Mouse (Mus musculus) heart, embryonic 10.5 days (tissue): ENCODE results near the gene Kcnip4. TPM values are rescaled to one million over a fixed set of nuclear protein-coding genes. Genes with fewer than 3 reads are reported as not detected.

Experiments used
- DNase-seq: peaks from one replicate; pipeline ENCODE4 v3.0.0-alpha.2; 2017; ENCODE audit warnings: low spot score
- H3K27ac ChIP-seq: fragments of 300-500 bp; sonication (generic); 2 replicates; pipeline ENCODE4 v1.5.1; 2016; ENCODE audit warnings: mild to moderate bottlenecking
- H3K27me3 ChIP-seq: fragments of 300-500 bp; sonication (generic); 2 replicates; pipeline ENCODE4 v1.6.1; 2016; ENCODE audit warnings: mild to moderate bottlenecking; ENCODE audit not compliant: poor library complexity, insufficient read depth, severe bottlenecking
- H3K36me3 ChIP-seq: fragments of 300-500 bp; sonication (generic); 2 replicates; pipeline ENCODE4 v1.6.1; 2016; ENCODE audit warnings: mild to moderate bottlenecking, moderate library complexity
- H3K4me1 ChIP-seq: fragments of 300-500 bp; sonication (generic); 2 replicates; pipeline ENCODE4 v1.6.1; 2016; ENCODE audit warnings: mild to moderate bottlenecking
- H3K4me3 ChIP-seq: fragments of 300-500 bp; sonication (generic); 2 replicates; pipeline ENCODE4 v1.5.1; 2016; ENCODE audit warnings: mild to moderate bottlenecking, moderate library complexity
- H3K9me3 ChIP-seq: fragments of 300-500 bp; sonication (generic); 2 replicates; pipeline ENCODE4 v1.6.1; 2016; ENCODE audit warnings: mild to moderate bottlenecking, moderate library complexity
- WGBS: fragments of 180-500 bp; shearing (Covaris S2); methylation state at CpG from one replicate; pipeline ENCODE4 v1.1.7; 2016; 5-methylcytosine and 5-hydroxymethylcytosine counted together
- polyA plus RNA-seq: library from polyadenylated mRNA; unstranded; fragments of >200 nt; fragmentation: Nextera tagmentation; extraction: Ambion mirVana; gene quantifications from 2 replicates; pipeline ENCODE4 v1.2.1, GENCODE M21; 2016

Kcnip4 gene
- polyA plus RNA-seq, 1 experiment from 2014 or later: 0.62 TPM

- Histone ChIP-seq H3K27ac (no peak overlapping the region), H3K9me3 (no peaks in the 10 kb centered on the region), H3K4me1 (no peaks in the 10 kb centered on the region), H3K27me3 (no peaks in the 10 kb centered on the region), H3K4me3 (no peak overlapping the region), H3K36me3 (no peaks in the 10 kb centered on the region)
- DNase-seq: no peak
- 79% methylated on average over 5 of the region's 5 CpGs for WGBS
Measured at GRCm38 (mm10) chr5:49348511-49348910, 176.2 kb downstream of the Kcnip4 start.

GRCm38 (mm10) chr5:49344606-49345005 is 180.1 kb downstream of the Kcnip4 start:
- Histone ChIP-seq H3K27ac (no peak overlapping the region), H3K4me3 (no peak overlapping the region), H3K27me3 (no peaks in the 10 kb centered on the region), H3K36me3 (no peaks in the 10 kb centered on the region), H3K9me3 (no peaks in the 10 kb centered on the region), H3K4me1 (no peaks in the 10 kb centered on the region)
- no peak for DNase-seq
- 78% methylated on average over 1 of the region's 1 CpGs for whole genome bisulfite sequencing

- no peaks in the 10 kb centered on the region for H3K9me3 ChIP-seq
- no peak for DNase-seq
- H3K27ac ChIP-seq: no peak overlapping the region
- H3K4me3 ChIP-seq: no peak overlapping the region
- 72% methylated on average over 2 of the region's 2 CpGs for WGBS
- no peaks in the 10 kb centered on the region for H3K4me1 ChIP-seq
- H3K36me3 ChIP-seq: no peaks in the 10 kb centered on the region
- H3K27me3 ChIP-seq: no peaks in the 10 kb centered on the region
Measured at GRCm38 (mm10) chr5:49337164-49337563, 187.5 kb downstream of the Kcnip4 start.

- H3K4me1 ChIP-seq: no peaks in the 10 kb centered on the region
- H3K27me3 ChIP-seq: no peaks in the 10 kb centered on the region
- no peaks in the 10 kb centered on the region for H3K36me3 ChIP-seq
- H3K4me3 ChIP-seq: no peak overlapping the region
- 79% methylated on average over 2 of the region's 2 CpGs for WGBS
- no peak overlapping the region for H3K27ac ChIP-seq
- no peaks in the 10 kb centered on the region for H3K9me3 ChIP-seq
- no peak for DNase-seq
Measured at GRCm38 (mm10) chr5:49333063-49333462, 191.6 kb downstream of the Kcnip4 start.

DNA sequence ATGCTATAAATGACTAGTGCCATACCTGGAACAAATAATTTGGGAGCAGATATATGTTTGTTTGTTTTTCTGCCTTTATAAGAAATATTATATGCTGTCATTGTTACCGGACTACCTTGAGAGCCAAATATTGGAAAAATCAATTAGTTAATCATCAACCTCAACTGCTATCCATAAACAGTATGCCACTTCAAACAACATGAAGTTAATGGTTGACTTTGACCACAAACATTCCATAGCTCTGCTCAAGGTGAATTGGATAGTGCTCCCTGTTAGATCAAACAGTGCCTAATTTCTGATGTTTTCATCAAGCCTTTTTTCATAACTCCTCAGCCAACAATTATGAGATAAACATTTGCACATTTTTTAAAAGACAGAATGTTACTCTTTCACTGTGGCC is 195.7 kb downstream of the Kcnip4 start:
- Histone ChIP-seq H3K4me1 (no peaks in the 10 kb centered on the region), H3K4me3 (no peak overlapping the region), H3K27me3 (no peaks in the 10 kb centered on the region), H3K36me3 (no peaks in the 10 kb centered on the region), H3K9me3 (no peaks in the 10 kb centered on the region), H3K27ac (no peak overlapping the region)
- no peak for DNase-seq
- WGBS: 80% methylated on average over 1 of the region's 1 CpGs

GRCm38 (mm10) chr5:49318661-49319060 is 206.0 kb downstream of the Kcnip4 start:
- no peak for DNase-seq
- no peaks in the 10 kb centered on the region for H3K9me3 ChIP-seq
- no peak overlapping the region for H3K27ac ChIP-seq
- no peaks in the 10 kb centered on the region for H3K4me1 ChIP-seq
- H3K4me3 ChIP-seq: no peak overlapping the region
- no peaks in the 10 kb centered on the region for H3K27me3 ChIP-seq
- no peaks in the 10 kb centered on the region for H3K36me3 ChIP-seq

GRCm38 (mm10) chr5:49317869-49318268 is 206.8 kb downstream of the Kcnip4 start:
- H3K4me1 ChIP-seq: no peaks in the 10 kb centered on the region
- DNase-seq: no peak
- no peak overlapping the region for H3K4me3 ChIP-seq
- H3K27ac ChIP-seq: no peak overlapping the region
- no peaks in the 10 kb centered on the region for H3K27me3 ChIP-seq
- no peaks in the 10 kb centered on the region for H3K9me3 ChIP-seq
- H3K36me3 ChIP-seq: no peaks in the 10 kb centered on the region
- WGBS: 63% methylated on average over 2 of the region's 2 CpGs

- WGBS: 85% methylated on average over 1 of the region's 1 CpGs
- Histone ChIP-seq H3K9me3 (no peaks in the 10 kb centered on the region), H3K27me3 (no peaks in the 10 kb centered on the region), H3K36me3 (no peaks in the 10 kb centered on the region), H3K4me1 (no peaks in the 10 kb centered on the region), H3K4me3 (no peak overlapping the region), H3K27ac (no peak overlapping the region)
- DNase-seq: no peak
Measured at GRCm38 (mm10) chr5:49306796-49307195, 217.9 kb downstream of the Kcnip4 start.

DNA sequence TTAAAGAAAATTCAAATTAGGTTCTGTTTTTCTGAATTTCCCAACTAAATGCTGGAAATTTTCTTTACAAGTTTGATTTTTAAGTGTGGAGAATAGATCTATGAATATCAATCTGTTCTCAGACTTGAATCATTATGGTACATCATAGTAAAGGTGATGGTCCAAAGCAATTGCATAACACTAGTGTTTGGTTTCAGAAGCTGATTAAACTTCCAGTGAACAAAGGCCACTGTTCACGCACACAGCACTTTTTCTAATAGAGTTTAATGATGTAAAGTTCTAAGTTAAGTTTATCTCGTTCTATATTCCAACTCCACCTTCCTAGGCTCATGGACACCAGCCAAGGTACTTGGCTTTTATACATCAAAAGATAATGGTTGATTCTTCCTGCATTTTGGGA is 219.4 kb downstream of the Kcnip4 start:
- Histone ChIP-seq H3K4me1 (no peaks in the 10 kb centered on the region), H3K9me3 (no peaks in the 10 kb centered on the region), H3K36me3 (no peaks in the 10 kb centered on the region), H3K27ac (no peak overlapping the region), H3K4me3 (no peak overlapping the region), H3K27me3 (no peaks in the 10 kb centered on the region)
- 66% methylated on average over 2 of the region's 2 CpGs for WGBS
- DNase-seq: no peak

DNA sequence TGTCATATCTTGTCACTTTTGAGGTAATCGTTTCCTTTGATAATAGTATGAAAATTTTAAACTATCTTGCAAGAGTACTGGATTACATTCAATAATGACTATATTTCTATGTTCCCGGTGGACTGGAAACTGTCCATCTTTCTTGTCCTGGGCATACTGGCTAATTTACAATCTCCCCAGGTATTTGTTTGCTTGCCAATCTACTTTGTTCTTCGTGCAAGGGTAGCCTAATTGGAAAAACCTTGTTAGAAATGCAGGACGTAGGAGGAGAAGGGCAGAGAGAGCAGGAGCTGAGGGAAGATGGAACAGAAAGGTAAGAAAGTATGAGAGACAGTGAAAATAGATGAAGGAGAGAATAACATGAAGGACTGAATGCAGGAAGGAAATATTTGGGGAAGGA is 226.1 kb downstream of the Kcnip4 start:
- Histone ChIP-seq H3K27me3 (no peaks in the 10 kb centered on the region), H3K9me3 (no peaks in the 10 kb centered on the region), H3K27ac (no peak overlapping the region), H3K4me3 (no peak overlapping the region), H3K36me3 (no peaks in the 10 kb centered on the region), H3K4me1 (no peaks in the 10 kb centered on the region)
- no peak for DNase-seq
- WGBS: 73% methylated on average over 4 of the region's 4 CpGs

DNA sequence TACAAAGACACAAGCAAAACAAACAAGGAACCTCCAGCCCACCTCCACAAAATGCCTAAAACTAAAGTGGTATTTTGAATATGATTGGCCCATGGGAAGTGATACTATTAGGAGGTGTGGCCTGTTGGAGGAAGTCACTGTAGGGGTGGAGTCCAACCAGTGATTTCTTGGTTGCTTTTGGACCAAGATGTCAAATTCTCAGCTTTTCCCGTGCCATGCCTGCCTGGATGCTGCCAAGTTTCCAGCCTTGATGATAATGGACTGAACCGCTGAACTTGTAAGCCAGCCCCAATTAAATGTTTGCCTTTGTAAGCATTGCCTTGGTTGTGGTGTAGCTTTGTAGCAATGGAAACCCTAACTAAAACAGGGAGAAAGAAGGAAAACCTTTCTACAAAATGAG is 232.3 kb downstream of the Kcnip4 start:
- WGBS: 79% methylated on average over 2 of the region's 2 CpGs

DNA sequence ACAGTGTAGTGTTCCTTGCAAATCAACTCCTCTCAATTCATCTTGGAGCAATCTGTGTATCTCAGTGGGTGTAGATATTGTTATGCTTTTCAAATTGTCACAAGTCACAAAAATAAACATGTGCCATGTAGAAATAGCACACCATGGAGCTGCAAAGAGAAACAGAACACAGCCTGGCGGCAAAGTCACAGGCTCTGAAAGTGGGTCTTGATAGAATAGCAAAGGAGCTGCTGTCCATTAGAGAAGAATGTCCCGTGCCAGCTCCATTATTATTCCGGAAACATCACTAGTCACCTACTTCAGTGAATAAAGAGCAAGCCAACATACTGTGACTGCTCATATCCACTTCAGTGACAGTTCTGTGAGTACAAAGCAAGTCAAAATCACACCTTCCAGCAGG is 232.9 kb downstream of the Kcnip4 start:
- 73% methylated on average over 3 of the region's 3 CpGs for WGBS
- H3K9me3 ChIP-seq: no peaks in the 10 kb centered on the region
- no peaks in the 10 kb centered on the region for H3K36me3 ChIP-seq
- no peak overlapping the region for H3K4me3 ChIP-seq
- no peaks in the 10 kb centered on the region for H3K27me3 ChIP-seq
- no peaks in the 10 kb centered on the region for H3K4me1 ChIP-seq
- H3K27ac ChIP-seq: no peak overlapping the region
- no peak for DNase-seq

More for the DNA sequence above, 232.3 kb downstream of the Kcnip4 start:
- H3K4me1 ChIP-seq: no peaks in the 10 kb centered on the region
- no peaks in the 10 kb centered on the region for H3K9me3 ChIP-seq
- DNase-seq: no peak
- H3K27me3 ChIP-seq: no peaks in the 10 kb centered on the region
- no peaks in the 10 kb centered on the region for H3K36me3 ChIP-seq
- no peak overlapping the region for H3K4me3 ChIP-seq
- no peak overlapping the region for H3K27ac ChIP-seq

DNA sequence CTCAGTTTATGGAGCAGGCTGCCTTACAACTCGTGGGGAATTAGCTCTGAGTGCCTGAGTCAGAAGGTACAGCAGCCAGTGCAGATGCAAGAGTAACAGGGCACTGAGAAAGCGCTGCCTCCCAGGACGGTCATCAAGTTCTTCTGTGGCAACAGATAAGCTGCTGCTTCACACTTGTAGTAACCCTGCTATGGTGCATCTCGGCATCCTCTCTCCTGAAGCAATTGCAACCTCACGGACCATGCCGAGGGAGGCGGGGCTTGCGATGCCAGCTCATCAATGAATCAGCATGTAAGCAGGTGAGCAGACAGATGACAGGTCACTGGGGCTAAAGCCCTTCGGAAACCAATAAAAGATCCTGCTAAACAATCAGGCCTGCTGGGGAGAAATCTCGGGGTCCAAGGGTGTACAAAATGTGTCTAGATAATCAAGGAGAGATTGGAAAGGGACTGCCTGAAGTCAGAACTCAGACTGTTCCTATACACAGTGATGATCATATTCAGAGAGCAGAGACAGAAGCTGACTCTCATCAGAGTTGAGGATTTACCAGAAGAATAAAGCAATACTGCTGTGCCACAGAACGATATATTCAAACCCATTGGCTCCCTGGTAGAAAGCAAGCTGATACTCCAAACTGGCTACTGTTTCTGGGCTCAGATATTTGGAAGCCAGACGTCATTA is 239.1 kb downstream of the Kcnip4 start:
- no peaks in the 10 kb centered on the region for H3K36me3 ChIP-seq
- H3K27me3 ChIP-seq: no peaks in the 10 kb centered on the region
- no peaks in the 10 kb centered on the region for H3K9me3 ChIP-seq
- peak overlapping the region; percentile 27; the same call in 1 of the 2 replicates for H3K4me3 ChIP-seq
- no peak overlapping the region for H3K27ac ChIP-seq
- H3K4me1 ChIP-seq: no peaks in the 10 kb centered on the region
- no peak for DNase-seq
- WGBS: 33% methylated on average over 12 of the region's 12 CpGs

DNA sequence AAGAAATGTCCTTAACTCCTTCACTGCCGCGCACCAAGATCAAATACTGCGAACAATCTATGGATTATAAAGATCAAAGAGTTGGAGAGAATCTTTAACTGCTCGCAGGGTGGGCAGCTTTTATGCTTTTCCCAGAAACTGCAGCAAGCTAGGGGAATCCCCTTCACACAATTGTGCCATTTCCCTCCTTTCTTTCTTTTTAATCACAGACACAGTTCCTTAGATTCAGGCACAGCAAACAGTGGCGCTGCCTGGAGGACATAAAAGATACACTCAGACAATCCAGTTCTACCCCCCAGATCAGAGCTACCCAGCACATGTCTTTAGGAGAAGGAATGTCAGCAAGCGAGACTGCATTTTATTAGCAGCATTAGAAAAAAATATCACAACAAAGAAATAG is 239.9 kb downstream of the Kcnip4 start:
- Histone ChIP-seq H3K4me3 (no peak overlapping the region), H3K4me1 (no peaks in the 10 kb centered on the region), H3K36me3 (no peaks in the 10 kb centered on the region), H3K27me3 (no peaks in the 10 kb centered on the region), H3K9me3 (no peaks in the 10 kb centered on the region), H3K27ac (no peak overlapping the region)
- WGBS: 77% methylated on average over 6 of the region's 6 CpGs
- DNase-seq: no peak
